Mouse (Mus musculus): ENCODE data around the gene Xrcc2. TPM values are rescaled to one million over a fixed set of nuclear protein-coding genes. Genes with fewer than 3 reads are reported as not detected.

Gene Xrcc2
- polyA plus RNA-seq, 2 experiments from 2014 or later, result 4.2 to 4.3 TPM

GRCm38 (mm10) chr5:25668306-25668705 lies 37.3 kb downstream of the Xrcc2 start:
- ATAC-seq, result no peak

GRCm38 (mm10) chr5:25666684-25667083 lies 38.9 kb downstream of the Xrcc2 start:
- ATAC-seq, result no peak

- no peak for ATAC-seq
These were observed 39.5 kb downstream of the Xrcc2 start for GRCm38 (mm10) chr5:25666108-25666507.

- no peak for ATAC-seq
These were observed 40.1 kb downstream of the Xrcc2 start for GRCm38 (mm10) chr5:25665516-25665915.

- ATAC-seq, result no peak
These were observed 42.5 kb downstream of the Xrcc2 start for GRCm38 (mm10) chr5:25663165-25663564.

GRCm38 (mm10) chr5:25654578-25654987 lies 51.0 kb downstream of the Xrcc2 start:
- no peak for ATAC-seq

GRCm38 (mm10) chr5:25653377-25653776 lies 52.2 kb downstream of the Xrcc2 start:
- no peak for ATAC-seq

- ATAC-seq, result no peak
These were observed 53.2 kb downstream of the Xrcc2 start for GRCm38 (mm10) chr5:25652435-25652834.

- no peak for ATAC-seq
These were observed 59.8 kb downstream of the Xrcc2 start for GRCm38 (mm10) chr5:25645661-25646364.

- no peak for ATAC-seq
These were observed 61.1 kb downstream of the Xrcc2 start for GRCm38 (mm10) chr5:25644509-25644908.

GRCm38 (mm10) chr5:25642741-25643140 lies 62.9 kb downstream of the Xrcc2 start:
- no peak for ATAC-seq

Other genes starting within 250 kb of the Xrcc2 start
- gene Kmt2c, start 207.0 kb downstream of the Xrcc2 start, polyA plus RNA-seq (2017; shearing (Covaris generic)), result 10 to 100 TPM; 37.5 to 38.5 TPM
- not detected for gene Cct8l1, start 189.8 kb downstream of the Xrcc2 start, polyA plus RNA-seq (2017; shearing (Covaris generic))
- 1 to 10 TPM in 1 of 2 experiments, under 1 TPM in 1; 0.82 to 1.1 TPM for gene Actr3b, start 54.2 kb upstream of the Xrcc2 start, polyA plus RNA-seq (2017; shearing (Covaris generic))
- not detected for gene Gm21663, start 236.6 kb upstream of the Xrcc2 start, polyA plus RNA-seq (2017; shearing (Covaris generic))
- not detected for gene Gm21671, start 248.6 kb upstream of the Xrcc2 start, polyA plus RNA-seq (2017; shearing (Covaris generic))

Measured in CD4-positive, CD25-positive, alpha-beta regulatory T cell, adult 4 months (primary cell).